Mouse (Mus musculus) thymus, postnatal 0 days (tissue): ENCODE measurements around the gene Cdc20. TPM values are rescaled to one million over a fixed set of nuclear protein-coding genes. Genes with fewer than 3 reads are reported as not detected.

ENCODE experiments used
- DNase-seq: peaks from one replicate; pipeline ENCODE4 v3.0.0-alpha.2; 2015; ENCODE audit warnings: low spot score
- polyA plus RNA-seq: library from polyadenylated mRNA; unstranded; fragments of >200 nt; fragmentation: Nextera tagmentation; extraction: Ambion mirVana; gene quantifications from 2 replicates; pipeline ENCODE4 v1.2.1, GENCODE M21; 2015

Gene Cdc20
- 241 and 247 TPM in 2 replicates for polyA plus RNA-seq

DNA sequence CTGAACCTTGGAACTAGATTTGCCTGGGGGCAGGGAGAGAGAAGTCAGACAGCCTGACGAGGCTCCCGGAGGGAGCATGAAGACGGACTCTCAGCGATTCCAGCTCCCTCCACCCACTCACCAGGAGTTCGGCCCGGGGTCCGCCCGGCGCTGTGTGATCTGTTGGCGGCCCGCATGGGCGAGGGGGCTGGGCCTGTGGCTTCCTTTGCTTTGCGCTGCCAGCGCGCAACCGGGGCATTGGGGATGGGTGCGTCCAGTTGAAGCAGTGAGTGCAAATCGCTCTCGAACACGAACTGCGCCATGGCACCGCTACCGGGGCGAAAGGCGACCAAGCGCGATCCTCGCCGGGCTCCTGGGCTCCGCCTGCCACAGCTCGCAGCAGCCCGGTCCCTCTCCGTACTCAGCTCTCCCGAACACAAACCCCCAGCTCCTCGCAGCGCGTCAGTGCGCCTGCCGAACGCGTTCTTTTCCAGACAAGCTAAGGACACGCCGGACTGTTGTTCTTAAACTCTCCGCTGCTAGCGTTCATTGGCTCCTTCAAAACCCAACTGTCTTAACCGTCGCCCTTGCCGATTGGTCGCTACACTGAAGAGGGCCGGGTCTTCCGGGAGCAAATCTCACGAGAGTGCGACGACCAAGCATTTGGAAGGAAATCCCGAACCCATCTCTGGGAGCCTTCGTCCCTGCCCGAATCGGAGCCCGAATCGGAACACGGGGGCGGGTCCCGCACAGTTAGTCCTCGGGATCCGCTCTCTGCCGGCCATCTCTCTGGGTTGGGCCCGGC lies at the start of gene Cdc20:
TSS of gene Cdc20 (minus strand) at position 533 of the 784 bp plus-strand sequence.
- DNase-seq, result peak; percentile 95

- no peak for DNase-seq
Measured at GRCm38 (mm10) chr4:118476773-118477530, 39.8 kb upstream of the Cdc20 start.

DNA sequence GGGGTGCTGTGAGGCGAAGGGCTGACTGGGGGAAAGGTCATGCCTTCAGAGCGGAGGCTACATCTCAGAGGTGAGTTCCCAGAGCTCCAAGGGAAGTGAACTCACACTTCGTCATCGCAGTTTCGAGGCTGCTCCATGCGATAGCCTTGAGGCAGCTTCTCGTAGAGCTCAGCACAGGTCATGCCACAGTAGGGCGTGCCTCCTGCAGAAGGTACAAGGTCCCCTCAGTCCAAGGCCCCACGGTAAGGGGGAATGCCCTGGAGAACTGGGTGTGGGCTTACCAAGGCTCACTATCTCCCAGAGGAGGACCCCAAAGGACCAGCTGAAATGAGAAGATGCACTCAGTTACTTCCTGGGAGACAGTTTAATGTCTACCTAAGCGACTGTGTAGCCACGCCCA lies 35.5 kb upstream of the Cdc20 start:
- no peak for DNase-seq

GRCm38 (mm10) chr4:118471281-118471680 lies 34.1 kb upstream of the Cdc20 start:
- DNase-seq, result no peak

DNA sequence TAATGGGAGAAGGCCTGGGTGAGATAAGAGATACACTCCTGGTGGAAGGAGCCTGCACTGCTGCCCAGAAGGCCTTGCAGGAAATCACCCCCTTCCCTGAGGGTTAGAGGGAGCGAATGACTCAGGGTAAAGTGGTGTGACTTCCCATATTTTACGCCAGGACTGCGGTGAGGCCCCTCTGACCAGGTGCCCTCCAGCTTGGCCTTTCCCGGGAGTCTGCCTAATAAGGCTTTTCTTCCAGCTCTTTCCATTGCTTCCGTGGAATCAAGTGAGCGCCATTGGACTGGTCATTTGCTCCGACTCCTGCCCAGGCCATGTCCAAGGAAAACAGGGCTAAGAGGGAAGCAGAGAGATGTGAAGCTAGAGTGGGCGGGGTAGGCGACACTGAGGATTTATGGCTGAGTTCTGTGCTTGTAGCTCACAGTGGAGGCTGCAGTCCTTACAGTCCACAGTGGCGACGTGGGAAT lies 28.6 kb upstream of the Cdc20 start:
- no peak for DNase-seq

DNA sequence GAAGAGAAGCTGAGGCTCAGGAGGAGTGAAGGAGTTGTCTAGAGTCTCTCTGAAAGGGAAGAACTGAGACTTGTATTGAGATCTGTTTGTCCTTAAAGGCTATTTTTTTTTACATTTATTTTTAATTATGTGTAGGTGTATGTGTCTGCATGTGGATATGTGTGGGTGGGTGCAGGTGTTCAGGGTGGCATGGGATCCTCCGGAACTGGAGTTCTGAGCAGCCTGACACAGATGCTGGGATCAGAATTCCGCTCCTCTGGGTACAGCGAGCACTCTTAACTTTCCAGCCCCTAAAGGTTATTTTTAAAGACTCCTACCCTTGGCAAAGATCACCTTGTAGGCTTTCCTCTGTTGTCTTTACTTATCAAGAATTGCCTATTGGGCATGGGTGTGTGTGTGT lies 27.8 kb upstream of the Cdc20 start:
- no peak for DNase-seq

DNA sequence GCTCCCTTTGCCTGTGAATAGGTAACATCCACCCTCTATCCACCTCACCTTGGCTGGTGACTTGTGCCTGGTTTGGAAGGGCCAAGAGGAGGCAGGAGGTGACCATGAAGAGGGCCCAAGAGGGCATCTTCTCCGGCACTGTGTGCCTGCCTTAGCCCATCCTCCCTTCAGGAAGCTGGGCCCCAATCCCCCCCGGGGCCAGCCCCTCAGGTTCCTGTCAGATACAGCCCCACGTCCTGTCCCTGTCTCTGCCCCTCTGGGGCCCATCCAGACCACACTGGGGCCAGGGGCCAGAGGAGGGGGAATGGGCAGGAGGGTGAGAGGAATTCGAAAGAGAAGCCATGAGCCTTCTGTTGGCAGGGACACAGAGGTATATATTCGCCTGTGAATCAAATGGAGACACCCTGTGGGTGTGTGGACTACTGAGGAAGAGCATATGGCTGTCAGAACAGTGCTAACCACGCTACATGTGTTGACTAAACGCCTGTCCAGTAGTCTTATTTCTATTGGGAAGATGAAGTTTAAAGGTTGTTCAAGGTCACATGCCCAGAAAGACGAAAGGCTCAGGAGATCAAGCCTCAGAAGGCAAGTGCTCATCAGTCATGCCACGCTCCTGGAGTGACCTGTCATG lies 20.3 kb upstream of the Cdc20 start, which contains the start of gene Mpl:
TSS of gene Mpl (minus strand) at position 169 of the 631 bp plus-strand sequence.
- no peak for DNase-seq

- DNase-seq, result no peak
Measured at GRCm38 (mm10) chr4:118446415-118447153, 9.4 kb upstream of the Cdc20 start.

- no peak for DNase-seq
Measured at GRCm38 (mm10) chr4:118445781-118446414, 8.7 kb upstream of the Cdc20 start.

- no peak for DNase-seq
Measured at GRCm38 (mm10) chr4:118445088-118445487, 7.9 kb upstream of the Cdc20 start.

GRCm38 (mm10) chr4:118437829-118438253 lies 689 bp upstream of the Cdc20 start:
- peak; percentile 60 for DNase-seq

DNA sequence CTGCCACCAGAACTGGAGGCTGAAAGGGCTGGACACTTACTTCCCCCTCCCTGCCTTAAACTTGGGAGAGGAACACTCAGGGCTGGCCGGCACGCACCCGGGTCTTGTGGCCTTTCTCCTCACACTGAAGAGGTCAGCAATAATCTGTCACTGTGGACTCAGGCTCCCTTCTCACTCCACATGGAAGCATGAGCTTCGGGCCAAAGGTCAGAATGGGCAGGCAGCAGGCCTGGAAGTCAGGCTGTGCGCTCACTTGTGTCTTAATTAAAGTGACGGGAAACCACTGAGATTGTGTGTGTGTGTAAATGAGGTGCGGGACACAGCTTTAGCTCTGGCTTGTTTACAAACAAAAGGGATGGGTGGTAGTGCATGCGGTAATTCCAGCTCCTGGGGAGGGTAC lies 4.8 kb downstream of the Cdc20 start:
- DNase-seq, result no peak

DNA sequence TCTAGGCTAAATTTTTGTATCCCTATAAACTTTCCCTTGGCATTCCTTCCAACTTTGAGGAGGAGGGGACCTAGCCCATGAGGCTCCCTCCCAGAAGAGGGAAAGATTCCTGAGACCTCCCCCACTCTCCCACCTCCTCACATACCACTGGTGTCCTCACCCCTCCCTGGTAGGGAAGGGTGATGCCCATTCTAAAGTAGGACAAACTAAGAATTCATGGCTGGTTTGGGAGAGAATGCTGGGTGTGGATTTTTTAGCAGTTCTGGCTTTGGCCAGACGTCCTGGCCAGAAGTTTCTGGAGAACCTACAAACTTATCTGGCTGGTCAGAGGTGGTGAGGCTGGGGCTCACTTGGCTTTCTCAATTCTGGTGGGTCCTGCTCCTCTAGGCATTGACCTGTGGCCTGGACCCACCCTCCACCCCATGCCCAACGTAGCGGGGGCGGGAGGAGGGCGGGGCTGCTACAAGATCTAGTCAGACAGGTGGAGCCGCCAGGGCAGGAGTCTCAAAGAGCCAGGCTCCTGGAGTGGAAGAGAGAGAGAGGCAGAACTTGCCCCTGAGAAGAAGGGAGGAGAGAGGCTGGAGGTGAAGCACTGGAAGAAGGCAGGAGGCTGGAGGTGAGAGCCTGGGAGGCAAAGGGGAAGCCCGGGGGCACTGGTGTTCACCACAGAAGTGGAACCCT lies 7.8 kb downstream of the Cdc20 start:
- DNase-seq, result no peak

GRCm38 (mm10) chr4:118428531-118429214 lies 8.5 kb downstream of the Cdc20 start:
- peak; percentile 15 for DNase-seq

DNA sequence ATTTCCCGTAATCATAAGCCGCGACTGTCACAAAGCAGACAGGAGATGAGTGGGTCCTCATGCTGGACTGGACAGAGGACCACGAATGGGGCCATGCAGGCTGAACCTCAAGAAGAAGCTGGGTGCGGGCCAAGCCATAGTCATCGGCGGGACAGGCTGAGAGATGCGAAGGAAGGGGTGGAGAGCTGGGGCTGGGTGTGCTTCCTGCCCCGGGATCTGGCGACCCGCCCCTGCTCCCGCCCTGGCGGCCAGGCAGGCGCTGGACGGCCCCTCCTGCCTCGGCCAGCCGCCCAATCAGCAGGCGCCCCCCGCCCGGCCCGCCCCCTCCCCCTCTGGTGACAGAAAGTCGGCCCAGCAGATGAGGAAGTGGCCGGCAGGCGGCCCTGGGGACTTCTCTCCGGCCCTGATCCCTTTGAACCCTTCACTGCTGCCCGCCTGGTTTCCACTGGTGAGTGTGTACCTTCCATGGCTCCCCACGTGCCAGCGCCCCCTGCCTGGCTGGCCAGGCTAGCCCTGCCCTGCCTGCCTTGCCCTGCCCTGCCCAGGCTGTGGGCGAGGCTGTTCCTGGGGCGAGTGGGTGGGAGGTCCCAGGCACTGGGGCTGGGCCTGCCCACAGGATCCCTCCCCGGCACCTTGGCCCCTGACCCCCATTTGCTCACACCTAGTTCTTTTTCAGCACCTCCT lies 9.2 kb downstream of the Cdc20 start, which contains the start of gene Elovl1:
TSS of gene Elovl1 (plus strand) at position 326 of the 684 bp plus-strand sequence.
- DNase-seq, result peak; percentile 63

DNA sequence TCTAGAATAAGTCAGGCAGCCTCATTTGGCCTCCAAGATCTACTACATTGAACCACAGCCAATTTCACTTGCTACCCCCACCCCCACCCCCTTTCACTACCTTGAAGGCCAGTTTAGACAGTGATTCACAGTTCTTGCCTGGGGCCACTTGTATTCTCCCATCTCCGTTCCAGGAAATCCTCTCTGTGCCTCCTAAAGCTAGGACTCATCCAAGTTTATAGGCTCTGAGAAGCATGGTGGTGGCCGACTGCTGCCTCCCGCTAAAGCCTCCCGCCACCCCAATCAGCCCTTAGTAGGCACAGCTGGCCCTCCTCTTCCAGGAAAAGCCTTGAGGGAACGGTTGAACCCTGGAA lies 9.8 kb downstream of the Cdc20 start:
- no peak for DNase-seq

DNA sequence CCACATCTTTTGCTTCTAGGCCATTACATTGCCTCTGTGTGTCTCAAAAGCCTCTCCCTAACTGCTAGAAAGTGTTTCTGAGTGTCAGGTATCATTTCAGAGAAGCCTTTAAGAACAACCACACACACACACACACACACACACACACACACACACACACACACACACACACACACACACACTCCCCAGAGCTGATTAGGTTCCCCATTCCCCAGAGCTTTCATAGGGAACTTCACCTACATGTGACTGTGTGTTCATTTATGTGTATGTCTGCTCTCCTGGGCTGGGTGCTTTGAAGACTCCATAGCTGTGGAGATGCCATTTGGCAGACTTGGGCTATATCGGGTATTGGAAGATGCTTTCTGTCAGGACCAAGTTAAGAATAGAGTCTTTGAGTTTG lies 11.8 kb downstream of the Cdc20 start:
- no peak for DNase-seq

DNA sequence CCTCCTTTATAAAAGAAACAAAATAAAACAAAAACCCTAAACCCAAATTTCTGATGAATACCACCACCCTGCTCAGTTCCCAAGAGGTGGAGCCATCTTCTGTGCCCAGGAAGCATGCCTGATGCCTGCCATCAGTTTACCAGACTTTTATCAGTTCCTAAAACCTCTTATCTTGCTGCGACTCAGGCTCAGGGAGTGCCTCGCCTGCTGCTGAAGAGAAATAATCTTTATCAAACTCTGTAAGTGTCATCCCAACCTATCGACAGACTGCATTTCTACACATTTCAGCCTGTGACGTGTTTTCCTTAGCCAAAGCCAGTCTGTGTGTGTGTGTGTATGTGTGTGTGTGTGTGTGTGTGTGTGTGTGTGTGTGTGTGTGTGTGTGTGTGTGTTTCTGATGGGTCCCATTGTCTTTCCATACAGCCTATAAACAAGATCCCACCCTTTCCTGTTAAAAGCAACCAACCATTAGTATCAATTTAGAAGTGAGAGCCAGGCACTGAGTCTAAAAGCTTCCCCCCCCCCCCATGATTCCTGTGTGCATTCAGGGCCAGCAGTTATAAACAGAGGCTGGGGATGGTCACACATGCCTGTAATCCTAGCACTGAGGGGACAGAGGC lies 12.5 kb downstream of the Cdc20 start:
- no peak for DNase-seq
